Mouse (Mus musculus): Measurements from ENCODE around the gene Serpinb9e. TPM values are rescaled to one million over a fixed set of nuclear protein-coding genes. Genes with fewer than 3 reads are reported as not detected.
"Not testable (repeated sequence)": the region's sequence is repeated elsewhere in the genome, so short reads cannot be mapped to it uniquely, and the experiment has no call there.

Serpinb9e gene
- polyA plus RNA-seq (2017; shearing (Covaris generic)), result not detected

DNA sequence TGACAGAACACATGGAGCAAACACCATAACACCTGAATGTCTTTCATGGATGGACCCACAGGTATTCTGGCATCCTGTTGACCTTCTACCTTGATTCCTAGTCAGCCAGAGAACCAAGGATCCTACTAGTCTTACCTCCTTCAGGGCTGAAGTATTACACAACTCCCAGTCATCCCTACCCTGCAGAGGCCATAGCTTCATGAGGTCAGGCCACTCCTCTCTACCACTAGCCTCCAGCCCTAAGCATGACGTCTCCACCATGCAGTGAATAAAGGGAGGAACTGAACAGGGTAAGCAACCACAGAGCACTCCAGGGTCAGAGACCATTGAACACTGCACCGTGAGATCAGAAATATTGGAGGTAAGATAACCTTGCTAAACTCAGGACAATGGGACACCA, at the start of gene Serpinb9e:
TSS of gene Serpinb9e (plus strand) at position 301 of the 400 bp plus-strand sequence.
- ATAC-seq, result not testable (repeated sequence)

DNA sequence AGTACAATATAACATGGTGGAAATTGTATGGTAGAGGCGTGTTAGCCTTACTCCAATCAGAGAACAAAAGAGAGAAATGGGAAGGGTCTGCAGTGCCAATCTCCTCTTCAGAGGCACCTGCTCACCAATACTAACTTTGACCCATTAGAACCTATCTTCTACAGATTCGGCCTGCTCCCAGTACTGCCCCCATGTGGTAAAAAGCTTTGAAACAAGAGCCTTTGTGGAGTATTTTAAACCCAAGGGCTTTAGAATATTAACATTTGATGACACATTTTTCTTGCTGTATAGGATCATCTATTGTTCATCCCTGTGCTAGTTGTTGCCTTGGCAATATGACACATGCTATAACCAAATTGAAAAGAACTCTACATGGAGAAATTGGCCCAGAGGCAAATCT, 49.7 kb upstream of the Serpinb9e start:
- ATAC-seq, result no peak

DNA sequence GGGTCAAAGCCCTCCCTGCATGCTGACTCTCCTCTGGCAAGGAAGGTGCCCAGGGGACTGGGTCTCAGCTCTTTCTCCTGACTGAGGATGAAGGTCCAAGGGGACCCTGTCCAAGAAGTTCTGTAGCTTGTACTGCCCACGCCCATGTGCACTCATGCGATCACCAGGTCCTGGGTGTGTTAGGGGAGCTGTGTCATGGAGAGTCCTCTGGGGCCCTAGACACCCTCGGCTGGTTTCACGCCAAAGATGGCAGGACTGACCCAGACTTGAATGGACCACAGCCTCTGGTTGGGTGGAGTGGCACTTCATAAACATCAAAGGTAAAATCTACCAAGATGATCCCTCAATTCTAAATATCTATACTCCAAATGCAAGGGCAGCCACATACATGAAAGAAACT, 59.2 kb downstream of the Serpinb9e start:
- not testable (repeated sequence) for ATAC-seq

Other genes starting within 250 kb of the Serpinb9e start
- gene Serpinb9, start 246.4 kb upstream of the Serpinb9e start, polyA plus RNA-seq (2017; shearing (Covaris generic)), result 10 to 100 TPM; 21.9 to 23.4 TPM
- under 1 TPM in 1 of 2 experiments, not detected in 1; 0.42 TPM for gene Serpinb9b, start 222.2 kb upstream of the Serpinb9e start, polyA plus RNA-seq (2017; shearing (Covaris generic))
- gene Serpinb1b, start 171.0 kb upstream of the Serpinb9e start, polyA plus RNA-seq (2017; shearing (Covaris generic)), result not detected
- not detected for gene Serpinb9c, start 89.9 kb upstream of the Serpinb9e start, polyA plus RNA-seq (2017; shearing (Covaris generic))
- gene Serpinb9d, start 56.7 kb upstream of the Serpinb9e start, polyA plus RNA-seq (2017; shearing (Covaris generic)), result not detected
- not detected for gene Serpinb9f, start 74.5 kb downstream of the Serpinb9e start, polyA plus RNA-seq (2017; shearing (Covaris generic))
- gene Gm11397, start 146.1 kb downstream of the Serpinb9e start, polyA plus RNA-seq (2017; shearing (Covaris generic)), result not detected
- not detected for gene Serpinb9g, start 235.2 kb downstream of the Serpinb9e start, polyA plus RNA-seq (2017; shearing (Covaris generic))

Data from CD4-positive, CD25-positive, alpha-beta regulatory T cell, adult 4 months (primary cell).